Mouse (Mus musculus) inflammation-experienced regulatory T-cells, adult 16 weeks (primary cell): ENCODE measurements around the gene Amer1. TPM values are rescaled to one million over a fixed set of nuclear protein-coding genes. Genes with fewer than 3 reads are reported as not detected.

Source experiments
- polyA plus RNA-seq: library from polyadenylated mRNA; unstranded; fragments of 100-300 nt; shearing (Covaris generic); gene quantifications from one replicate; pipeline ENCODE4 v1.2.1, GENCODE M21; 2017

Gene Amer1
- polyA plus RNA-seq = 6.3 TPM

GRCm38 (mm10) chrX:95444776-95445111, at the start of gene Amer1:
Gene Amer1 (minus strand): TSS chrX:95444872.

Other genes starting within 250 kb of the Amer1 start
- 0.29 TPM for gene Arhgef9, start 248.0 kb downstream of the Amer1 start, polyA plus RNA-seq
- not detected for gene Asb12, start 113.1 kb upstream of the Amer1 start, polyA plus RNA-seq
- gene Pfn5, start 113.2 kb upstream of the Amer1 start, polyA plus RNA-seq = not detected
- gene Zc4h2, start 213.6 kb upstream of the Amer1 start, polyA plus RNA-seq = 7.7 TPM